Mouse (Mus musculus) gonadal fat pad, adult 2 months (tissue): Measurements from ENCODE around the gene Dennd4b. TPM values are rescaled to one million over a fixed set of nuclear protein-coding genes. Genes with fewer than 3 reads are reported as not detected.
"Not testable (repeated sequence)": the region's sequence is repeated elsewhere in the genome, so short reads cannot be mapped to it uniquely, and the experiment has no call there.

ENCODE experiments used
- DNase-seq: peaks from one replicate; pipeline ENCODE4 v3.0.0-alpha.2; 2012; ENCODE audit warnings: low read depth
- polyA plus RNA-seq: library from polyadenylated mRNA; depleted of rRNA; stranded (reverse); fragments of >200 nt; gene quantifications from 2 replicates; pipeline ENCODE4 v1.2.3, GENCODE M21; 2012; rRNA removed

Gene Dennd4b
- polyA plus RNA-seq, result 12.5 and 13.2 TPM in 2 replicates

DNA sequence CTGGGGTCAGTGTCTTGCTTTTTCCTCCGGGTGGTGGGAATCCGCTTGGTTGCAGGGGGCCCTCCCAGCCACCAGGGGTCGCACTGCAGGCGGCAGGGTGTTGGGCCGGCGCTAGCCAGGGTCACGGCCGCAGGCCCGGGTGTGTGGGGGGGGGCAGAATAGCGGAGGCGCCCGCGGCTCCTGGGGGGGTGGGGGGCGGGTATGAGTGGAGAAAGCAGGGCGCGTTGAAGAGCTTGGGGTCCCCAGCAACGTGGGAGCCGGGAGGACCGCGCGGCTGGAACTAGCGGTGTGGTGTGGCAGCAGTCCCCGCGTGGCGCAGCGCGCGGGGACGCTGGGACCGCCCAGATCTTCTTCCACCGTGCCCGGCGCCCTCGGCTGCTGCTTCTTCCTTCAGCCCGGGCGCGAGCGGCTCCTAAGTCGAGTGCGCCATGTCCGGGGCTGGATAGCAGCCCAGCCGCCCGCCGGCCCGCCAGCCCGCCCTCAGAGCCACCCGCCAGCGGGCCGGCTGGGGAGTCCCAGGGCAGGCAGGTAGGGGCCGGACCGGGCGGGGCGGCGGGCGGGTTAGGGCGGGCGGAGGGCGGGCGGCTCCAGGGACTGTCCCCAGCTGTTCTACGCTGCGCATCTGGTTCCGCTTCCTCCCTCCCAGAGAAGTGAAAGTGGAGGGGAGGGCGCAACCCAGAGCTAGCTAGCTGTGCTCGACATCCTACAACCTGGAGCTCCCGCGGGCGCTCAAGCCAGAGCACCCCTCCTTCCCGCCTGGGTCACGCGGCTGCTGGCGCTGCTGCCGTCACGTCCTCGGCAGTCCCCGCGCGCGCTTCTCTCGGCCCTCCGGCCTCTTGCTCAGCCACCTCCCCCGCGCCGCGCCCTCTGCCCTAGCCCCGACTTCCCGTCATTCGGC lies at the start of gene Dennd4b:
TSS of gene Dennd4b (plus strand) at position 152 of the 898 bp plus-strand sequence.
- no peak for DNase-seq

DNA sequence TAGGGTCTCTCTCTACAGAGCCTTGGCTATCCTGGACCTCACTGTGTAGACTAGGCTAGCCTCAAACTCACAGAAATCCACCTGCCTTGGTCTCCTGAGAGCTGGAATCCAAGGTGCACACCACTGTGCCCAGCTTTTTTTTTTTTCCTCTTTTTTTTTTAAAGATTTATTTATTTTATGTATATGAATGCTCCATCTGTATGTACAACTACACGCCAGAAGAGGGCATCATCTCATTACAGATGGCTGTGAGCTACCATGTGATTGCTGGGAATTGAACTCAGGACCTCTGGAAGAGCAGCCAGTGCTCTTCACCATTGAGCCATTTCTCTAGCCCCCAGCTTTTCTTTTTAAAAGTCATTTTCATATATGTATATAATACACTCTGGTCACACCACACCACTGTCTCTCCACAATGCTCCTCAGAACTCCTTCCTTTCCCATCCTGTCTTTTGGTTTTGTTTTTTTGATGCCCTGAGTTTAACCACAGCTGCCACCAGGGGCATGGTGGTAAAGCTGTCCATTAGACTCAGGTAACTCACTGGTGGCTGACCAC lies 49.1 kb upstream of the Dennd4b start:
- DNase-seq, result no peak

DNA sequence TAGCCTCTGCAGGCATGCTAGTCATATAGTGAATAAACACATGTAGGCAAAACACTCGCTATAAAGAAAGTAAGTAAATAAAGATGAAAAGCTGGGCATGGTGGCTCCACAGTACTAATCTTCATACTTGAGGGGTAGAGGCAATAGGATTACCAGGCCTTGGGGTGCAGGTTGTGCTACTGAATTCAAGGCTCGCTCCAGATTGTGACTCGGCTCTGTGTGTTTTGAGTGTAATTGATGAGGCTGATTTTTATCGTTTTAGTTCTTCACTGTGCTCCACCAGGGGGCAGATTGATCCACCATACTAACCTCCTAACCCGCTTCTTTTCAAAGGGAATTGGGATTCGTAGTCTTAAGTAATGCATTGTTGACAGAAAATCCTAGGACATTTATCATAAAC lies 44.9 kb upstream of the Dennd4b start:
- no peak for DNase-seq

DNA sequence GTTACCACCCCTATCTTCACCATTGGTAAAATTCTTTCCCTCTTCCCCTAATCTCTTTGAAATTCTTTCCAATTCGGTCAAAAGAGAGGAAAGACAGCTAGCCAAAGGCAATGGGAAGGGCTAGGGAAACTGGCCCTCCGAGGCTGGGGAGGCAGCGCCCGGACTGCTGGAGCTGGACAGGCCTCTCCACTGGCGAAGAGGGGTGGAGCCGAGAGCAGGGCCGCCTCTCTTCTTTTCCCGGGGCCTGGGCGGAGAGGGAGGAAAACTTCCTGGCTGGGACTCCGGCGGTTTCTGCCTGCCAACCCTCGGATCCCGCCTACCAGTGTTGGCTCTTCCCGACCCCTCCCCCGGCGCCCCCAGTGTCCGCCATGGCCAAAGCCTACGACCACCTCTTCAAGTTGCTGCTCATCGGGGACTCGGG lies 44.4 kb upstream of the Dennd4b start:
- DNase-seq, result no peak

DNA sequence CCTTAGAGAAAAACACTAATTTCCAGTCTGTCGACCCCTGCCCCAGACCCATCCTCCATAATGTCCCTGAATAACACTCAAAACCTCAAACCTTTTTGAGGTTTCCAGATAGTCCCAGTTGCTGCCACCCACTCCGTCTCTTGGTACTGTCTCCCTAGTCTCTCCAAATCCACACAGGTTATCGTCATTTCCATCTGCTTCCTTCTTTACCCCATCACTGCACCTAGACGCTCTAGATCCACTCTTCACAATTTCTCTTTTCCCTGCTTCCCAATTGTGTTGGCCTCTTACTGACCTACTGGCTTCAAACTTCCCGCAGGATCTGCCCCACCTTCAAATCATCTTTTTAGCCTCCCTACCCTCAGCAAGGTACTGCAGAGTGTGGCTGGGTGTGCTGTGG lies 43.9 kb upstream of the Dennd4b start:
- no peak for DNase-seq

DNA sequence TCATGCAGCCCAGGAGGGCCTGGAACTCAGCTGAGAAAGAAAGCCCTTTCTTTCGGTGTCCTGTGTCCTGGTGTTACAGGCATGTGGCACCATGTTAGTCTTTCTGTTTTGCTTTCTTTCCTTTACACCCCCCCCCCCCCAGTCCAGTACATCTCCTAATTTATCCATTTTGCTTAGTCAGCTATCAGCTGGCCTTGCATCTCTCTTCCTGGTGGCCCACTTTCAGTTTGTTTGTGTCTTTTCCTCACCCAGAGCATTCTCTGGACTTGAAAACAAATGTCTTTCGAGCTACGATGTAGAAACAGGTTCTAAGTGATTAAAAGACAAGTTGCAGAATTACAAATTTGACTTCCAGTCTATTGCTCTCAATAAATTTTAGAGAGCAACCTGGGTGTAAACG lies 42.5 kb upstream of the Dennd4b start:
- DNase-seq, result no peak

DNA sequence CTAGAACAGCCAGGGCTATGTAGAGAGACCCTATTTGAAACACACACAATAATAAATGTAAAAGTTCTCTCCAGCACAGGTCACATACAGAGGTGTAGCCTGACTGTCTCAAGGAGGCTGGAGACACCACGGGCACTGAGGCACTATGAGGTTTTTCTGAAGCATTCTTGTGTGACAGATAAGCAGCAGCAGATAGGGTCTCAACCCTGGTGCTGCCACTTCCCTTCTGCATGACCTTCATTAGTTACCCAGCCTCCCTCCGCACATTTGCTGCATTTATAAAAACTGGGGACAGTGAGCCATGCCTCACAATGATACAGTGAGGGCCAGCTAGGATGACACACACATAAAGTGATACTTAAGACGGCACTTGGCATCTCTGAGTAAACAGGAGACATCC lies 42.0 kb upstream of the Dennd4b start:
- DNase-seq, result no peak

DNA sequence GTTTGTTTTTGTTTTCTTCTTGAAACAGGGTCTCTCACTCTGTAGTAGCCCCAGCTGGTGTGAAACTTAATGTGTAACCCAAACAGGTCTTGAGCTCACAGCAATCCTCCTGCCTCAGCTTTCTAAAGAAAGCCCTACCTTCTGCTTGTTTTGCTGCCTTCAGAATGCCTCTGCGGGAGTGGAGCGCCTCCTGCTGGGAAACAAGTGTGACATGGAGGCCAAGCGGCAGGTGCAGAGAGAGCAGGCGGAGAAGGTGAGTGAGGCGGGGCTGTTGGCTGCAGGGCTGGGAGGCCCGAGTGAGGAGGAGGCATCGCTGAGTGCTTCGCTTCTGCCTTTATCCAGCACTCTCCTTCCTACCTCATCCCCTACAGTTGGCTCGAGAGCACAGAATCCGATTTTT lies 40.7 kb upstream of the Dennd4b start:
- DNase-seq, result no peak

DNA sequence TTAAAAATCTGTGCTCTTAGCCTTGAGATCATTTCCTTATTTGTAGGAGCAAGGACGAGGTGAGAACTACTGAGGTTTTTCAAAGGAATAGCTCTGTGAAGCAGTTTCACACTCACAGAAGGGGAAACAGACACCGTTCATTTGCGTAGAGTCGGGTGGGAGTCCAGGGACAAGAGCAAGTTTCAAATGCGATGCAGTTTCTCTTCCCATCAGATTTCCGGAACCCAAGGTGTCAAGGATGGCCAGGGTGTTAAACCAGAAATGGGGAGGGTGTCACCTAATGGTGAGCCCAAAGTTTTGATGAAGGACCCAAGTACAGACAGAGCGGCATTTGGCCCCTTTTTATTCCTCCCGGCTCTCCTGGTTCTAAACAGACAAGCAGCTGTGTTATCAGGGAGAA lies 33.9 kb upstream of the Dennd4b start:
- no peak for DNase-seq

DNA sequence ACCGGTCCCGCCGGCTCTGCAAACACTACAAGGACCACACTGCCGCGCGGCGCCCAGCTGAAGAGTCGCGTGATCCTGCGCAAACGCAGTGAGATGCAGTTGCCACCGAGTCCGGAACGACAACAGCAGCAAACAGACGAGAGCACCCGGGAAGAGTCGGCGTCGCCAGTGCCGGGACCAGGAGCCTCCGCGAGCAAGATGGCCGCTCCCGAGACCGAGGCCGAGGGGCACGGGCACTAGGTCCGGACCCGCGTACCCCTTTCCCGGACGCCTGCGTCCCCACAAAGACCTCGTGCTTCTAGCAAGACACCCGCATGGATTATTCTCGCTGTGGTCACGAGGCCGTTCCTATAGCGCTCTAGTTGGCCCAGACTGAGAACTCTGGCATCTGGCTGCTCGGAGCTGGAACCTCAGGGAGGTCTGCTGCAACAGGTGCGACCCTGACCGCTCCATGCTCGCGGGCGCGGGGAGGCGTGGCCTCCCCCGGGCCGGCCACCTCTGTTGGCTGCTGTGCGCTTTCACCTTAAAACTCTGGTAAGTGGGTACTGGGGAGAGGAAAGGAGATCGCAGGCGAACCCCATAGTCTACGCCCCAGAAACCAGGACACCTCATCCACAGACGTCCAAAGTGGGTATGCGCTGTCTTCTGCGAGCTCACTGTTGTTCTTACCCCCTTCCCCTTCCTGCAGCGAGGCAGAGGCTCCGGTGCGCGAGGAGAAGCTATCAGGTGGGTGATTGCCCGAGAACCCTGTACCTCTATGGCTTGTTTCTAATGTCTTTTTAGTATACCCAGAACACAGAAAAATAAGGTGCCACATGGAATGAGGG lies 33.3 kb upstream of the Dennd4b start, which contains the start of gene Jtb:
TSS of gene Jtb (plus strand) at position 91 of the 827 bp plus-strand sequence.
- no peak for DNase-seq

DNA sequence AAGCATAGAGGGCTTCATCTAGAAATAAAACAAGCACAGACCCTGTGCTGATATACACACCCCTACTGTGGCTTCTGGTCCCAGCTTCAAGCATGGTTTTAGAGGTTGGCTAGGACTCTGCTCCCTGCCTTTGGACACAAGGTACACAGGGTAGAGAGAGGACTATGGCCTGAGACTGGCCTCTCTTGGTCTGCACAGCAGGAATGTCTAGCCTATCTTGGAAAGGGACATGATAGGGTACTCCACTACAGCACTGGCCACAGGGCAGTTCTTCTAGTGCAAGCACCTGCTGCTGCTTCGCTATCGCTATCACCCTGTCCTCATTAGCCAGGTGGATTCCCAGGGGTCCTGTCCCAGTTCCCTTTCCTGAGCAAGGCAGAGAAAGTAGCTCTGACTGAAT lies 23.7 kb upstream of the Dennd4b start:
- DNase-seq, result no peak

DNA sequence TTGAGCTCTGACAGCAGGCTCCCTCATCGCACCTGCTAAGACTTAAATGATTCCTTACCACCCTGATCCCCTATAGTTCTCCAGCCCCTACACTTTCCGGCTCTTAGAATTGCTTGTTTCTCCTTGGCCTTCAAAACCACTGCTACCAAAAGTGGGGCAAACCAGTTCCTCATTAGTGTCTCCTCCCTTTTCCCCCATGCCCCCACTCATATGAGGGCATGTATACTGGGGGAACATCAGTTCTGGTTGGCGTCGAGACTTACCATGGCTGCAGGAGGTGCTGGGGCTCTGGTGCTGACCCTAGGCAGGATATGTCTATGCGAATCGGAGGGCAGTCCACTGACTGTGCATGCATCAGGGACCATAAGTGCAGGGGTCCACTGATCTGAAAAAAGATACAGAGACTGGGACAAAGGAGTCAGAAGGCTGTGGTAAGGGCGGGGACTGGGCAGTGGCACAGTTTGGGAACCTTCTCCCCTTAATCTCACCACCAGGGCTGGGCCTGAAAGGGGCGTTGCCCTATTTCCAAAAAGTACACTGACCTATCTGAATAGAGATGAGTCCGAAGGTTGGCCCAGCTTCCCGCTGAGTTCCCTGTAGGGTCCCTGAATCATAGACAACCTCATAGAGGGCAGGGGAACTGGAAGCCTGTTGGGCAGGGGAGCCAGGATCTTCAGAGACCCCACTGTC lies 23.2 kb upstream of the Dennd4b start:
- no peak for DNase-seq

DNA sequence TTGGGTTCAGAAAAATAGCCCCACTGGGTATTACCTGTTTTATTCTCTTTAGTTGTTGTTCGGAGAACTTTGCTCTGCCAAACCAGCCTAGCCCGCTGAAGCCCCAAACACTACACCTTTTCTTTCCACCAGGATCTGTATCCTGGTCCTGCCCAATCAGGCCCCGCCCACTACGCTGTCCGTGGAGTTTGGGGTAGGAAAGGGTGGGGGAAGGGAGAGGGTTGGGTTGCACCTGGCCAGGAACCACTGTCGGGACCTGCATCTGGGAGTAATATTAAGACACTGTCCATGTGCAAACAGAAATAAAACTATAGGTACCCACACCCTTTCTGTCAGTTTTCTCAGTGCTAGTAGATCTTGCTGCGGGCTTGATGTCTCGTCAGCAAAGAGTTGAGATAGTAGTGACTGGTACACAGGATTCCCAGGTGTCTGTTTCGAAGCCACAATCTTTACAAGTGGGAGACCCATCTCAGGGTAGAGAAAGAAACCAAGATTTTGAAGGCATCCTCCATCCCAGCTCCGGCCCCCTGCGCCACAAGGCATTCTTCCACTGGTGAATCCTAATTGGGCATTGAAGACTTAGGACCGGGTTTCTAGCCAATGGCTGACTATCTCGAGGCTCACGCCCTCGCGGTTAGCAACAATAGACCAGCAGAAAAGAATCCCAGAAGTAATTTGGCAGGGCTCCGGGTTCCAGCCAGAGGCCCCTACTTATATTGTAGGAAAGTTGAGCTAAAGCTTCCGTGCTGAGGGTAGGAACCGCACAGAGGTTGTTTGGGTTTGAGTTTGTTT lies 21.8 kb upstream of the Dennd4b start, which contains the start of gene Creb3l4:
TSS of gene Creb3l4 (minus strand) at position 529 of the 792 bp plus-strand sequence.
- DNase-seq, result no peak

DNA sequence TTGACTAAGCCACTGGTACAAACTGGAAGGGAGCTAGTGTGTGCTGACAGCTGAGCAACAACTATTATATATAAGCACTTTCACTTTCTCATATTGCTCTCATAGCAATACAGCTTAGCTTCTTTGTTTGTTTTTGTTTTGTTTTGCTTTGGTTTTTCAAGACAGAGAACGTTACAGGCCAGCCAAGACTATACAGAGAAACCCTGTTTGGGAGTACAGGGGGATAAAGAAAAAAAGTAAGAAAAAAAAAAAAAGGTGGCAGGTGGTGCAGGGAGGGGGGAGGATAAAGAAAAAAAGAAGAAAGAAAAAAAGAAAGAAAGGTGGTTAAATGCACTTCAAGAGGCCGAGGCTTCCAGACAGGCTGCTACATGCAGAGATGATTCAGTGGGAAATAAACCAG lies 19.6 kb upstream of the Dennd4b start:
- DNase-seq, result no peak

DNA sequence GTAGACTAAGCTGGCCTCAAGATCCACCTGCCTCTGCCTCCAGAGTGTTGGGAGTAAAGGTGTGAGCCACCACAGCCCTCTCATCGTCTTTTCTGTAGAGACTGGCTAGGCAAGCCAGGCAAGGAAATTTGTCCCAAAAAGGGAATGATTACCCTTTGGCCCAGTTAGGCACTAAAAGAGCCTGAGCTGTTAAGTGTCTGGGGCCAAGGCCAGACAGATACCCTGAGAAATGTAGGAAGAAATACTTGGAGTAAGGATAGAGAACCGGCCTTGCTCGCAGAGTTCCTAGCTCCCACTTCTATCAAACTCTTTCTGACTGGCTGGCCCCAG lies 17.4 kb upstream of the Dennd4b start:
- no peak for DNase-seq

DNA sequence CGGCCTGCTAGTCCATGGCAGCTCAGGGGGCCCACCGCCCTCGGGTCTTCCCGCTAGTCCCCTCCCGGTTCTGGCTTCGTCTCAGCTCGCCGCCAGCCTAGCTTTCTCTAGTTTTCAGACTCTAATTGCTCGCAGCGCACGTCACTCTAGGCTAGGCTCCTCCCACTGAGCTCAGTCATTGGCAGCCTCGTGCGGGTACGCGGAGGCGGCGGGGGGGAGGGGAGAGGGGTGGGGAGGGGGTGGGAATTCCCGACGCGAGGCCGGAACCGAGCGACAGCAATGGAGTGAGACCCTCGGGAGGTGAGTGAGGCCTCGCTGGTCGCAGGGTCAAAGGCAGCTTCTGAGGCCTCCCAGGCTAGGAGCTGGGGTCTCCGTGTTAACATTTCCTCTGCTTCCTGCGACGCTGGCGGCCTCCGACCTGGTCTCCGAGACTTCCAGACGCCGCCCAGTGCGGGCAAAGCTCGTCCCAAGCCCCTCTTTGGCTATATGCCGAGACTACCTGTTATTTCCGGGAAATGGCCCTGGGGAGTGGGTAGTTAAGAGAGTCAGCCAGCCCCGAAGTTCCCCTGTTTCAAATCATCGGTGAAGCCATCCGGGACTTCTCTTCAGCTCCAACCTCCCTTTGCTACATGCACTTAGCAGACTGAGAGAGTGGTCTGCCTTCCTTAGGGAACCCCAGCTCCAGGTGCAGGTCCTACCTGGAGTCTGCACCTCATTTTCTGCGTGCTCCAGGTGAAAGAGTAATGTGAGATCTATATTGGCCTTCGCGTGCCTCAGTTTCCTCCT lies 16.8 kb upstream of the Dennd4b start, which contains the start of gene Slc39a1:
TSS of gene Slc39a1 (plus strand) at position 213 of the 786 bp plus-strand sequence.
- no peak for DNase-seq

DNA sequence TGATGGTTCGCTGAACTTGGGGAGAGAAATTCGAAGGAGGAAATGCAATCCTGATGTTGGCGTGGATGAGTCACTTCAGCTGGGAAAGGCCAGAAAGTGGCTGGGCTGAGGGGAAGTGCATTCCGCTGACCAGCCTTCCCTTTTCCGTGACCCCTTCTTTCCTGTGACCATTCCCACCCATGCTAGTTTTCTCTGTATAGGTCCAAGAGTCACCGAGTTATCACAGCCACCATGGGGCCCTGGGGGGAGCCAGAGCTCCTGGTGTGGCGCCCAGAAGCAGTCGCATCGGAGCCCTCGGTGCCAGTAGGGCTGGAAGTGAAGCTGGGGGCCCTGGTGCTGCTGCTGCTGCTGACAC lies 16.3 kb upstream of the Dennd4b start:
- no peak for DNase-seq

DNA sequence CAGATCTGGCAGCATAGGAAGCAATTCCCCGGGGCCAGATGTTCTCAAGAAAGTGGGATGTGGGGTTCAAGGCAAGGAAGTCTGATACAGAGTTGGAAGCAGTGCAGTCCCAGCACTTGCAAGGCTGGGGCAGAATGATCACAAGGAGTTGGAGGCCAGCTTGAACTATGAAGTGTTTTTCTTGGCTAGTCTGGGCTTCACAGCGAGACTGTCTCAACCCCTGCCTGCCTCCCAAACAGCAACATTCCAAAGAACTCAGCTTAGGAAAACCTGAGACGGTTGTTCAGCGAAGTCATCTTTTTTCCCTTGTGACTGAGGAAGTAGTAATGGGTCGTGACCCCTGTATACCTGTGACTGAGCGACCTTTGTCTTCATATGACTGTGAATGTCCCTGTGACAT lies 14.2 kb upstream of the Dennd4b start:
- no peak for DNase-seq

DNA sequence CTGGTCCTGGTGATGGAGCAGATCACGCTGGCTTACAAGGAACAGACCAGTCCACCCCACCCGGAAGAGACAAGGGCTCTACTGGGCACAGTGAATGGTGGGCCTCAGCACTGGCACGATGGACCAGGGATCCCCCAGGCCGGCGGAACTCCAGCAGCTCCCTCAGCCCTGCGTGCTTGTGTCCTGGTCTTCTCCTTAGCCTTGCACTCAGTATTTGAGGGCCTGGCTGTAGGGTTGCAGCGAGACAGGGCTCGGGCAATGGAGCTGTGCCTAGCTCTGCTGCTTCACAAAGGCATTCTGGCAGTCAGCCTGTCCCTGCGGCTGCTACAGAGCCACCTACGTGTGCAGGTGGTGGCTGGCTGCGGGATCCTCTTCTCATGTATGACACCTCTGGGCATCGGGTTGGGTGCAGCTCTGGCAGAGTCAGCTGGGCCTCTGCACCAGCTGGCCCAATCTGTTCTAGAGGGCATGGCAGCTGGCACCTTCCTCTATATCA lies 13.2 kb upstream of the Dennd4b start:
- DNase-seq, result not testable (repeated sequence)

DNA sequence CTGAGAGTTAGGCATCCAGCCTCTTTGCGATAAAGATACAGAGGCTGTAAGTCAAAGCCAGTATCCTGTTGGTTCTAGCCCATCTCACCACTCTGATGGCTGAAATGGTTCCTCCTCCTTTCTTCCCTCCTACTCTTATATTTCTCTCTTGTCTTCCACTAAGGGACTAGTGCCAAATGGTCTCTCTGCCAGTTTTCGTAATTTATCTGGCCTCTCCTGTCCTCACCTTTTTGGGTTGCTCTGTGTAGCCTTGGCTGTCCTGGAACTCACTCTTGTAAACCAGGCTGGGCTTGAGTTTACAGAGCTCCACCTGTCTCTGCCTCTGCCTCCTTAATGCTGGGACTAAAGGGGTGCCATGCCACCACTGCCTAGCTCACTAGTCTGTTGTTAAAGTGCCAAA lies 12.3 kb upstream of the Dennd4b start:
- not testable (repeated sequence) for DNase-seq
